Mouse (Mus musculus): ENCODE measurements around the gene Tecpr2. TPM values are rescaled to one million over a fixed set of nuclear protein-coding genes. Genes with fewer than 3 reads are reported as not detected.

Gene Tecpr2
- total and polyA plus RNA-seq, 3 experiments: 2.8 to 7.5 (median 3.1) TPM

- Histone ChIP-seq H3K9ac (ENCODE audit: insufficient read depth, low read depth) (no peak overlapping the region), H3K4me1 (ENCODE audit: control insufficient read depth in 1 of 2, insufficient read depth in 2 of 2) (no peaks in the 10 kb centered on the region), H3K79me2 (replicated peaks; ENCODE audit: control insufficient read depth, extremely low read depth, insufficient read depth, poor library complexity, severe bottlenecking) (no peaks in the 10 kb centered on the region), H3K9me3 (replicated peaks; ENCODE audit: low read length) (no peaks in the 10 kb centered on the region), H3K36me3 (replicated peaks in 1 of 2; ENCODE audit: control insufficient read depth in 1 of 2, insufficient read depth in 1 of 2, low read length in 1 of 2) (peaks cover 72 to 95% of the 10 kb centered on the region in 2 experiments), H3K27ac (ENCODE audit: insufficient read depth, low read depth) (no peak overlapping the region), H3K27me3 (replicated peaks) (no peaks in the 10 kb centered on the region), H3K4me2 (ENCODE audit: insufficient read depth, low read depth, poor library complexity, severe bottlenecking) (no peak overlapping the region), H3K4me3 (replicated peaks in 1 of 3; ENCODE audit: low read depth in 2 of 3, low read length in 2 of 3, poor library complexity in 1 of 3) (no peak overlapping the region)
- no peak for DNase-seq (ENCODE audit: extremely low read depth)
- in situ Hi-C loops (cut with MboI; ENCODE audit: low pct_ligation_motif_present, low pct_unique_long_range_greater_than_20kb, low sequenced_read_pairs) (no loop called here), dilution Hi-C loops (cut with MboI; ENCODE audit: extremely low pct_ligation_motif_present, extremely low pct_unique_long_range_greater_than_20kb, low sequenced_read_pairs) (no loop called here)
- TF ChIP-seq NRF1 (IDR thresholded peaks at IDR 0.05; ENCODE audit: low read depth, low read length) (no peak), GABPA (IDR thresholded peaks at IDR 0.05; ENCODE audit: insufficient replicate concordance, low read depth, low read length) (no peak), RCOR1 (conservative IDR thresholded peaks at IDR 0.05; ENCODE audit: low read depth, low read length) (no peak), MAX (IDR thresholded peaks at IDR 0.05; ENCODE audit: low read length) (no peak), IRF4 (IDR thresholded peaks at IDR 0.05; ENCODE audit: low read depth, low read length) (no peak), SIN3A (IDR thresholded peaks at IDR 0.05; ENCODE audit: low read length) (no peak), POLR2A (IDR thresholded peaks at IDR 0.05; ENCODE audit: low read depth, low read length) (no peak), MEF2A (IDR thresholded peaks at IDR 0.05; ENCODE audit: borderline replicate concordance, low read depth, low read length) (no peak), UBTF (IDR thresholded peaks at IDR 0.05; ENCODE audit: low read depth, low read length) (no peak), KAT2A (IDR thresholded peaks at IDR 0.05; ENCODE audit: insufficient replicate concordance, low read length) (no peak), ETS1 (conservative IDR thresholded peaks at IDR 0.05; ENCODE audit: low read depth, low read length) (no peak), RAD21 (IDR thresholded peaks at IDR 0.05; ENCODE audit: low read depth, low read length) (no peak), MAZ (IDR thresholded peaks at IDR 0.05; ENCODE audit: low read depth, low read length) (no peak), BHLHE40 (IDR thresholded peaks at IDR 0.05; ENCODE audit: low read depth, low read length) (no peak)
Observed at GRCm38 (mm10) chr12:110870107-110870506, 19.0 kb upstream of the Tecpr2 start.

- Histone ChIP-seq H3K36me3 (replicated peaks in 1 of 2; ENCODE audit: control insufficient read depth in 1 of 2, insufficient read depth in 1 of 2, low read length in 1 of 2) (peaks cover 75 to 97% of the 10 kb centered on the region in 2 experiments), H3K9ac (ENCODE audit: insufficient read depth, low read depth) (no peak overlapping the region), H3K27me3 (replicated peaks) (no peaks in the 10 kb centered on the region), H3K27ac (ENCODE audit: insufficient read depth, low read depth) (no peak overlapping the region), H3K4me1 (ENCODE audit: control insufficient read depth in 1 of 2, insufficient read depth in 2 of 2) (no peaks in the 10 kb centered on the region), H3K4me2 (ENCODE audit: insufficient read depth, low read depth, poor library complexity, severe bottlenecking) (no peak overlapping the region), H3K4me3 (replicated peaks in 1 of 3; ENCODE audit: low read depth in 2 of 3, low read length in 2 of 3, poor library complexity in 1 of 3) (no peak overlapping the region), H3K79me2 (replicated peaks; ENCODE audit: control insufficient read depth, extremely low read depth, insufficient read depth, poor library complexity, severe bottlenecking) (no peaks in the 10 kb centered on the region), H3K9me3 (replicated peaks; ENCODE audit: low read length) (no peaks in the 10 kb centered on the region)
- in situ Hi-C loops (cut with MboI; ENCODE audit: low pct_ligation_motif_present, low pct_unique_long_range_greater_than_20kb, low sequenced_read_pairs): no loop called here
- dilution Hi-C loops (cut with MboI; ENCODE audit: extremely low pct_ligation_motif_present, extremely low pct_unique_long_range_greater_than_20kb, low sequenced_read_pairs): no loop called here
- TF ChIP-seq SIN3A (IDR thresholded peaks at IDR 0.05; ENCODE audit: low read length): no peak
- TF ChIP-seq IRF4 (IDR thresholded peaks at IDR 0.05; ENCODE audit: low read depth, low read length): no peak
- TF ChIP-seq RAD21 (IDR thresholded peaks at IDR 0.05; ENCODE audit: low read depth, low read length): no peak
- no peak for TF ChIP-seq ZC3H11A (IDR thresholded peaks at IDR 0.05; ENCODE audit: low read depth, low read length)
- peak; percentile 4; the same call in 1 of the 2 replicates for TF ChIP-seq POLR2AphosphoS2 (IDR thresholded peaks at IDR 0.05; ENCODE audit: low read depth, low read length)
- no peak for TF ChIP-seq CTCF (conservative IDR thresholded peaks at IDR 0.05 in 1 of 2, IDR thresholded peaks at IDR 0.05 in 1 of 2; ENCODE audit: low read depth in 2 of 2, low read length in 2 of 2)
- TF ChIP-seq MEF2A (IDR thresholded peaks at IDR 0.05; ENCODE audit: borderline replicate concordance, low read depth, low read length): no peak
- no peak for TF ChIP-seq PAX5 (IDR thresholded peaks at IDR 0.05; ENCODE audit: low read length)
- DNase-seq (ENCODE audit: extremely low read depth): no peak
Observed at GRCm38 (mm10) chr12:110871247-110871646, 17.8 kb upstream of the Tecpr2 start.

Measured in CH12.LX (cell line).